Mouse (Mus musculus) B cell, adult 67 days (primary cell): ENCODE measurements around the gene Edc3. TPM values are rescaled to one million over a fixed set of nuclear protein-coding genes. Genes with fewer than 3 reads are reported as not detected.

Source experiments
- total RNA-seq, 2 experiments: library from RNA; stranded (reverse); gene quantifications; 4 replicates each; pipeline ENCODE4 v1.2.4; 2023

The Edc3 gene
- total RNA-seq, result 10 to 100 TPM; 24.4 to 26.1 TPM

DNA sequence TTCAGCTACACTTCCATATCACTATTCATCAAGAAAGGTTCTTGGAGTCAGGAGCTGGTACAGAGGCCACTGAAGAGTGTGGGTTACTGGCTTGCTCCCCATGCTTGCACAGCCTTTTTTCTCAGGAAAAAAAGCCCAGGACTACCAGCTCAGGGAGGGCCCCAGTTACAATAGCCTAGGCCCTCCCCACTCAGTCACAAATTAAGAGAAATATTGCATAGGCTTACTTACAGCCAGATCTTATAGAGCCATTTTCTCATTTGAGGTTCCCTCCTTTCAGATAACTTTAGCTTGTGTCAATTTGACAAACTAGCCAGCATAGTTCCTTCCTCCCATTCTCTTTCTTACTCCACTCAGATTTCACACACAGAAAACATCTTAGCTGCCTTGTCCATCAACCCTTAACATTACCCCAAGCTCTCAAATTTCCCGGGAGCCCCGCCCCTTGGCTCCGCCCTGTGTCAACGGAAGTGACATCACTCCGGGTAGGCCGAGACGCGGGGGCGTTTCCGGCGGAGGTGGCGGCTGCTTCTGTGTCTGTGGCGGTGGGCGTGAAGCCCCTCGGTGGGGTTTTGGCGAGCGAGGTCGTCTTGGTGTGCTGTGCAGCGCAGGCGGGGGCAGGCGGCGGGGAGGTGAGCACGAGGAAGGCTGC is at the start of gene Edc3:
TSS of gene Edc3 (plus strand) at position 473 of the 652 bp plus-strand sequence.

DNA sequence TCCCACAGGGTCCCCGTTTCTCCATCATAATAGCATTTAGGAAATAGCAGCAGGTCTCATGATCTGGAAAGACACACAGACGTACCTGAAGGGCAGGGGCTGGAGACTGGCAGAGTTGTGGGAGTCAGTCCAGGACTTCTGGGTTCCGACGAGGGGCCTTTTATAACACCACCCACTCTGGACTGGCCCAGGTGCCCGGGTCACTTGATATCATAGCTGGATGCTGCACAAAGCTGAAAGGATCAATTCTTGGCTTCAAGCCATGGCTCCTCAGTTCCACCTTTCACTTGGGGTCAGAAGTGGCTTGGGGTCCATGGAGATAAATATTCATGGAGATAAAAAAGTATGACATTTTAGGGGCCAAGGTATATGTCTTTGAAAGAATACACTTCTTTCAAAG is 24.8 kb upstream of the Edc3 start, which contains the start of gene Cyp1a2:
TSS of gene Cyp1a2 (minus strand) at position 184 of the 400 bp plus-strand sequence.

DNA sequence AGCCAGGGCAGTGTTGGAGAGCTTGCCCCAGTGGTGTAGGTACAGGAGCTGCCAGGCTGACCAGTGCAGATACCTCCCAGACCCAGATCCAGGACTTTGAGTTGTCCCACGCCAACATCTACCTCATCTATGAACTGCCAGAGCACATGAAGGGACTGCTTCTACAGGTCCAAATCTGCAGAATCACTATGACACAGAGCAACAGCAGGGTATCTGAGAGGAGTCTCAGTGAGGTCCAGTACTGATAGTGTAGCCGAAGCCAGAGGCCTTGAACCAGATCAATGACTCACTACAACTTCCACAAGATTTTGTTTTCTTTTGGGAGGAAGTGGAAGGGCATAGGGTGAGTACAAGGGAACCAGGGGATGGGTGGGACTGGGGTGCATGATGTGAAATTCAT is 20.6 kb upstream of the Edc3 start, which contains the start of gene Cyp1a1:
TSS of gene Cyp1a1 (plus strand) at position 178 of the 400 bp plus-strand sequence.

DNA sequence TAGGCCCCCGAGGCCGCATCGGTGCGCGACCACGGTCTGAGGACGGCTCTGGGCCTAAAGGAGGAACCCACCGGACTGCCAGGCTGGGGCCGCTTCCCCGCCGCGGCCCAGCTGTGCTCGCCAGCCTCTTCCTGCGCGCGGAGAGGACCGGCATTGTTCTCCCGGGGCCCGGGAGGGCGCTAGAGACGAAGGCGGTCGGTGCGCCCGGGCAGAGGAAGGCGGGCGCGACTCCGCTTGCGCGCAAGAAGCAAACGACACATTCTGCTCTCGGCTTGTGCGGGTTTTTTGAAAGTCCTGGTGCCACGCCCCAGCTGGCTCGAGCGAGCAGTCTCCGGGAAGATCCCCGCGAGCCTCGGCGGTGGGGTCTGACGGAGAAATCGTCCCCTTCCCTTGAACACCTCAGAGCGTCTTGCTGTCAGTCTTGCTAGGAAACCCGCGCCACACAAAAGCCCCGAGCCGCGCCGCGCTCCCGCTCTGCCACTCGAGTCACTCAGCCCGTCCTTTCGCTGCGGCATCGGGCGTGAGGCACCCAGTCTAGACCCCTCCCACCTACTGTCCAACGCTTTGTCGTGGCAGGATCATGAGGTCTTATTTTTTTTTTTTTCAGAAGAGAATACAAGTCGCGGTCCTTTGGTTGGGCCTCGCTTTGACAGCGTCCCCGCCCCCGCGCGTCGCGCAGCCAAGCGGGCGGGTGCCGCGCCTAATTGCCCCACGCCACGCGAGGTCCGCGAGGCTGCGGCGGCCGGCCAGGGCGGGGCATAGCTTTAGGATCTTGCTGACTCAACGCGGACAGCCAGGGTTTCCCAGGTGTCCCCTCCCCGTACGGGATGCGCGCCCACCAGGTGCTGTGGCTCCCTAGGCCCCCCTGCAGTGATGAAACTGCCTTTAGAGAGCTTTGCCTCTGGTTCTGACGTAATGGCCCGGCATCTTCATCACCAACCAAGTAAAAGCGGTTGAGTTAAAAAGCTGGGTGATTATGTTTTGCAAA is 57.3 kb downstream of the Edc3 start, which contains the start of gene Clk3:
TSS of gene Clk3 (minus strand) at position 497 of the 988 bp plus-strand sequence.

Other genes with a start within 250 kb of the Edc3 start
- gene Scamp5, start 240.5 kb upstream of the Edc3 start, total RNA-seq, result not detected
- gene Rpp25, start 204.5 kb upstream of the Edc3 start, total RNA-seq, result not detected
- 100 to 1,000 TPM in 1 of 2 experiments, 10 to 100 TPM in 1; 97.3 to 115 TPM for gene Cox5a, start 187.3 kb upstream of the Edc3 start, total RNA-seq
- 10 to 100 TPM; 14.0 to 22.5 TPM for gene Fam219b, start 171.0 kb upstream of the Edc3 start, total RNA-seq
- 10 to 100 TPM; 11.6 to 13.3 TPM for gene Mpi, start 155.8 kb upstream of the Edc3 start, total RNA-seq
- gene Scamp2, start 147.6 kb upstream of the Edc3 start, total RNA-seq, result 100 to 1,000 TPM; 104 to 110 TPM
- gene Ulk3, start 119.1 kb upstream of the Edc3 start, total RNA-seq, result 100 to 1,000 TPM in 1 of 2 experiments, 10 to 100 TPM in 1; 98.3 to 103 TPM
- not detected for gene Cplx3, start 102.3 kb upstream of the Edc3 start, total RNA-seq
- gene Lman1l, start 87.8 kb upstream of the Edc3 start, total RNA-seq, result 1 to 10 TPM; 1.0 to 1.4 TPM
- gene Csk, start 54.9 kb upstream of the Edc3 start, total RNA-seq, result 100 to 1,000 TPM; 625 to 646 TPM
- gene Cyp1a2, start 24.8 kb upstream of the Edc3 start, total RNA-seq, result not detected
- not detected for gene Cyp1a1, start 20.6 kb upstream of the Edc3 start, total RNA-seq
- 100 to 1,000 TPM; 209 to 212 TPM for gene Clk3, start 57.3 kb downstream of the Edc3 start, total RNA-seq
- gene Arid3b, start 128.3 kb downstream of the Edc3 start, total RNA-seq, result 100 to 1,000 TPM; 100 to 106 TPM
- 10 to 100 TPM; 79.4 to 91.2 TPM for gene Ubl7, start 202.4 kb downstream of the Edc3 start, total RNA-seq
- 10 to 100 TPM; 38.9 to 41.6 TPM for gene Sema7a, start 231.6 kb downstream of the Edc3 start, total RNA-seq